ENCODE assay signal across 28 mouse cellular contexts in genomic region chr5:138885905-138886304, GRCm38 (mm10).
DNase-seq lines count a peak whose midpoint lies in the region; ATAC-seq and TF ChIP-seq lines count a peak whose summit lies in the region.
"Had no signal": no experiment of that assay in that cellular context is flagged by ENCODE, and none has a peak within 500 bp of the region (broad histone marks: within the 10 kb centered on the region; RNA-seq: fewer than 3 reads in every experiment).

No protein-coding gene starts in this region.

- H3K9ac ChIP-seq in kidney, embryonic 14.5 days (ENCODE audit: low read depth, low read length): no peak overlapping the region
- no peak overlapping the region for H3K9ac ChIP-seq in midbrain, postnatal 0 days (replicated peaks; ENCODE audit: low read length, poor library complexity, severe bottlenecking)
- H3K9ac ChIP-seq: forebrain, embryonic 13.5 days; heart, embryonic 15.5 days; hindbrain, embryonic 15.5 days; limb, embryonic 13.5 days; neural tube, embryonic 12.5 days had no signal

- no peak for ATAC-seq in kidney, embryonic 14.5 days (ENCODE audit: low FRiP score, low TSS enrichment)
- ATAC-seq in midbrain, postnatal 0 days (ENCODE audit: low FRiP score): no peak
- ATAC-seq: forebrain, embryonic 13.5 days; inflammation-experienced regulatory T-cells, adult 6 months; midbrain, embryonic 16.5 days; Patski had no signal

- no peak for TF ChIP-seq CTCF in midbrain, postnatal 0 days (IDR thresholded peaks at IDR 0.05)

- 78% methylated on average over 3 of the region's 3 CpGs for WGBS in kidney, embryonic 14.5 days
- WGBS in midbrain, postnatal 0 days: 76% methylated on average over 3 of the region's 3 CpGs

- no peak overlapping the region for H3K4me3 ChIP-seq in kidney, embryonic 14.5 days (ENCODE audit: low read length)
- no peak overlapping the region for H3K4me3 ChIP-seq in midbrain, postnatal 0 days (ENCODE audit: low read depth, low read length)
- H3K4me3 ChIP-seq: forebrain, embryonic 13.5 days; heart, embryonic 15.5 days; hindbrain, embryonic 10.5 days; hindbrain, embryonic 15.5 days; limb, embryonic 13.5 days; myocyte; neural tube, embryonic 12.5 days had no signal

- no peaks in the 10 kb centered on the region for H3K9me3 ChIP-seq in kidney, embryonic 14.5 days (ENCODE audit: control insufficient read depth, low read length)
- H3K9me3 ChIP-seq in midbrain, postnatal 0 days (ENCODE audit: low read length): no peaks in the 10 kb centered on the region
- H3K9me3 ChIP-seq: forebrain, embryonic 13.5 days; heart, embryonic 15.5 days; hindbrain, embryonic 10.5 days; hindbrain, embryonic 15.5 days; limb, embryonic 13.5 days; neural tube, embryonic 12.5 days had no signal

- peak; percentile 98 for DNase-seq in heart, adult 11 months
- DNase-seq in heart, postnatal 10 days: no peak
- peak; percentile 38 for DNase-seq in kidney, adult 11 months
- DNase-seq in heart, postnatal 25 days (ENCODE audit: low spot score): peak; percentile 35
- DNase-seq in kidney, postnatal 25 days: peak; percentile 40 to 78
- no peak for DNase-seq in midbrain, postnatal 0 days (ENCODE audit: low spot score)
- DNase-seq: adrenal gland, postnatal 10 days; cerebellum, adult 8-10 months; cerebellum, postnatal 25 days; lung, postnatal 36 days; right cerebral cortex, adult 18-20 months; spleen, adult 18-20 months; thymus, adult 18-20 months; thymus, postnatal 36 days had no signal

- intact Hi-C loops in heart, postnatal 10 days (cut with DNase I): no loop called here
- intact Hi-C loops in heart, postnatal 25 days (cut with DNase I): no loop called here

- H3K4me2 ChIP-seq in kidney, embryonic 14.5 days (replicated peaks; ENCODE audit: low read depth, low read length): no peak overlapping the region
- H3K4me2 ChIP-seq in midbrain, postnatal 0 days (ENCODE audit: low read depth, low read length, poor library complexity, severe bottlenecking): no peak overlapping the region
- H3K4me2 ChIP-seq: forebrain, embryonic 13.5 days; heart, embryonic 15.5 days; hindbrain, embryonic 15.5 days; limb, embryonic 13.5 days; liver, embryonic 11.5 days; midbrain, embryonic 11.5 days; neural tube, embryonic 12.5 days had no signal

- H3K4me1 ChIP-seq in kidney, embryonic 14.5 days (ENCODE audit: control insufficient read depth, insufficient read depth, low read length): no peaks in the 10 kb centered on the region
- H3K4me1 ChIP-seq in midbrain, postnatal 0 days (ENCODE audit: insufficient read depth, low read length): no peaks in the 10 kb centered on the region
- H3K4me1 ChIP-seq: hindbrain, embryonic 15.5 days; neural tube, embryonic 12.5 days had no signal

- H3K36me3 ChIP-seq in kidney, embryonic 14.5 days (ENCODE audit: control insufficient read depth, insufficient read depth, low read length): no peaks in the 10 kb centered on the region
- H3K36me3 ChIP-seq in midbrain, postnatal 0 days (ENCODE audit: insufficient read depth, low read length): no peaks in the 10 kb centered on the region
- H3K36me3 ChIP-seq: heart, embryonic 15.5 days; hindbrain, embryonic 10.5 days; hindbrain, embryonic 15.5 days; limb, embryonic 13.5 days; neural tube, embryonic 12.5 days had no signal

- H3K27ac ChIP-seq in kidney, embryonic 14.5 days (ENCODE audit: low read depth, low read length): no peak overlapping the region
- no peak overlapping the region for H3K27ac ChIP-seq in midbrain, postnatal 0 days (ENCODE audit: low read depth, low read length)
- H3K27ac ChIP-seq: forebrain, embryonic 13.5 days; heart, embryonic 15.5 days; hindbrain, embryonic 10.5 days; hindbrain, embryonic 15.5 days; kidney, postnatal 0 days; limb, embryonic 13.5 days; neural tube, embryonic 12.5 days had no signal

- H3K27me3 ChIP-seq in kidney, embryonic 14.5 days (ENCODE audit: control insufficient read depth, insufficient read depth, low read length): no peaks in the 10 kb centered on the region
- H3K27me3 ChIP-seq in midbrain, postnatal 0 days (ENCODE audit: insufficient read depth, low read length): no peaks in the 10 kb centered on the region
- H3K27me3 ChIP-seq: forebrain, embryonic 13.5 days; heart, embryonic 15.5 days; hindbrain, embryonic 15.5 days; limb, embryonic 13.5 days; neural tube, embryonic 12.5 days; Patski had no signal

Comparison
In these comparisons a context has a peak if more than half of its experiments do, and no peak if none do; other contexts are left out.
1. DNase-seq: peak in heart, adult 11 months (single experiment), kidney, adult 11 months (single experiment), heart, postnatal 25 days (single experiment) and kidney, postnatal 25 days (2 of 2); none in heart, postnatal 10 days (0 of 2) and midbrain, postnatal 0 days (single experiment).